Mouse (Mus musculus): ENCODE data around the gene Eef2. TPM values are rescaled to one million over a fixed set of nuclear protein-coding genes. Genes with fewer than 3 reads are reported as not detected.
"Not testable (repeated sequence)": the region's sequence is repeated elsewhere in the genome, so short reads cannot be mapped to it uniquely, and the experiment has no call there.

Eef2 gene
- polyA plus RNA-seq, 1 experiment from 2014 or later: 532 TPM

DNA sequence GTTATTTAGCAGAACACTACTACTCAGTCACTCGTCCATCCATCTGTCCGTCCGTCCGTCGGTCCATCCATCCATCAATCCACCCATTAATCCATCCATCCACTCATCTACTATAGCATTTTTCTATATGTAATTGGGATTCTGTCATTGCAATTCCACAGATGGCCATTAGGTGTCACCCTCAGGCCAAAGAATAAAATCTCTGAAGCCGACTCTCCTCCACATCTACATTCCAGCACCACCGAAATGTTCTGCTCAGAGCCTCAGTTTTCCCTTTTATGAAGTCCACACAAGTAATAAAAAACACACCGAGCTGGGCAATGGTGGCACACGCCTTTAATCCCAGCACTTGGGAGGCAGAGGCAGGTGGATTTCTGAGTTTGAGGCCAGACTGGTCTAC is 21.8 kb downstream of the Eef2 start:
- Histone ChIP-seq H3K27me3 (peaks cover 27% of the 10 kb centered on the region), H3K27ac (replicated peaks) (no peak overlapping the region)

DNA sequence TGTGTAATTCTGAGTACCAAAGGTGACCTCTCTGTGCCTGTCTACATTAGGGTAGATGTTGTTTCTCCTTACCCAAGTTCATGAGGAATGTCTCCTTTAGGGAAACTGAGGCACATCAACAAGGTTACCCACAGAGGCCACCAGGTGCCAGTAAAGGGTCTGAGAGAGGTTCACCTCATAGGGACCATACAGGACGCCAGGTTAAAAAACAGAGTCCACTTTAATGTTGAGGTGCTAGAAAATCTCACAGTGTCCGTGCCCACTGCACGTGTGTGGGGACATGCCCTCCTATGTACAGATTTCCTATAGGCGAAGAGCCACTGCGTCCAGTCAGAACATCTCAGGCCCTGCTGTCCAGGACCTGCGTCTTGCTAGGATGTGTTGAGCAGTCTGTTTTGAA is 22.6 kb downstream of the Eef2 start:
- no peak for ATAC-seq (ENCODE audit: low FRiP score, low read depth)
- H3K27ac ChIP-seq (replicated peaks): no peak overlapping the region
- no peak overlapping the region for H3K9ac ChIP-seq
- no peak overlapping the region for H3K4me2 ChIP-seq
- no peaks in the 10 kb centered on the region for H3K36me3 ChIP-seq
- 88% methylated on average over 6 of the region's 6 CpGs for WGBS
- peaks cover 8% of the 10 kb centered on the region for H3K4me1 ChIP-seq (replicated peaks)
- H3K4me3 ChIP-seq: no peak overlapping the region
- peaks cover 27% of the 10 kb centered on the region for H3K27me3 ChIP-seq
- no peaks in the 10 kb centered on the region for H3K9me3 ChIP-seq

More for the DNA sequence above, 21.8 kb downstream of the Eef2 start:
- no peak for ATAC-seq (ENCODE audit: low FRiP score, low read depth)
- Histone ChIP-seq H3K4me3 (no peak overlapping the region), H3K9ac (no peak overlapping the region), H3K4me2 (no peak overlapping the region), H3K4me1 (replicated peaks) (peaks cover 13% of the 10 kb centered on the region), H3K9me3 (no peaks in the 10 kb centered on the region), H3K36me3 (no peaks in the 10 kb centered on the region)
- 5% methylated on average over 9 of the region's 9 CpGs for WGBS

DNA sequence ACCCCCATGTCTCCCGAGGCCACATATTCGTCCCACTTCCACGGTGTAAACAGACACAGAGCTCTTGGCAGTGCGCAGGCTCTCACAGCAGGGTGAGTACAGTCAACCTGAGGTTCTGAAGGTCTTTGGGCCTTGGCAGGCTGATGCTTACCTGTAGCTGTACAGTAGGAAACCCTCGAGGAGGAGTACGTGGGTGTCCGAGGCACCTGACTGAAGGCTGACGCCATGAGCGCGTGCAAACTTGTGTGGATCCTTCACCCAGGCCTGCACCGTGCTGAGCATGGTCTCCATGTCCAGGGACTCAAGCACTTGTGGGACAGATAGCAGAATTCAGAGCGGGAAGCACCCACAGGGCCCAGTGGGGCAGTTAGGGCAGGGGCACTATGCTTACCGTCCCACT is 23.7 kb downstream of the Eef2 start:
- no peak overlapping the region for H3K9ac ChIP-seq
- ATAC-seq (ENCODE audit: low FRiP score, low read depth): no peak
- H3K4me1 ChIP-seq (replicated peaks): no peaks in the 10 kb centered on the region
- H3K4me3 ChIP-seq: no peak overlapping the region
- 89% methylated on average over 13 of the region's 13 CpGs for WGBS
- no peaks in the 10 kb centered on the region for H3K9me3 ChIP-seq
- H3K27ac ChIP-seq (replicated peaks): no peak overlapping the region
- H3K36me3 ChIP-seq: 0 out of 2 replicates have a peak, but pooled peaks cover 2% of the 10 kb centered on the region
- H3K27me3 ChIP-seq: peaks cover 21% of the 10 kb centered on the region
- no peak overlapping the region for H3K4me2 ChIP-seq

DNA sequence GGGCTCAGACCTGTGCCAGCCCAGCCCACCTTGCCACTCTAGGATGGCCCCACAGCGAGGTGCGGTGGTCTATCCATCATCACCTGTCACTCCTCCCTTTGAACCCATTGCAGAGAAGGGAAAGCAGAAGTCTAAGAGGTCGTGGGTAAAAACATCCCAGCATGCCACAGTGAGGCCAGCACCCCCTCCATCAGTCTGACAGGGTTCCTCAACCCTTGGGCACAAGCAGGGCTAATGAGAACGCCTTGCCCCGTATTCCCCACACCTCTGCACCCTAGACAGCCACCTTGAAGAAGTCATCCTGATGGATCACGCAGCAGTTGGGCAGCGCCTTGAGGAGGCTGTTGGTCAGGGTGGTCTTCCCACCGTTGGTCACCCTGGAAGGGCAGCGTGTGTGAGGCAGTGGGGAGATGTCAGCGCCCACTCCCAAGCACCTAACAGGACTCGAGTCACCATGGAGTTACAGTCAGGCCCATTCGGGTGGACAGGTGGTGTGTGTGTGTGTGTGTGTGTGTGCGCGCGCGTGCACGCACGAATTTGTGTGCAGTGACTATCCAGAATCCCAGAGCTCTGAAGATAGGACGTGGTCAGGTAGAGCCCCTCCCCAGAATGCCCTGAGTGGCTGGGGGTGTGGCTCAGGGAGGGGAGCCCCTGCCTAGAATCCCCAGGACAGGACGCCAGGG is 24.3 kb downstream of the Eef2 start:
- H3K4me2 ChIP-seq: no peak overlapping the region
- H3K4me3 ChIP-seq: no peak overlapping the region
- no peak overlapping the region for H3K27ac ChIP-seq (replicated peaks)
- H3K27me3 ChIP-seq: peaks cover 15% of the 10 kb centered on the region
- no peaks in the 10 kb centered on the region for H3K4me1 ChIP-seq (replicated peaks)
- peaks cover 6% of the 10 kb centered on the region for H3K36me3 ChIP-seq
- no peak overlapping the region for H3K9ac ChIP-seq
- 80% methylated on average over 20 of the region's 20 CpGs for WGBS
- no peak for ATAC-seq (ENCODE audit: low FRiP score, low read depth)
- no peaks in the 10 kb centered on the region for H3K9me3 ChIP-seq

DNA sequence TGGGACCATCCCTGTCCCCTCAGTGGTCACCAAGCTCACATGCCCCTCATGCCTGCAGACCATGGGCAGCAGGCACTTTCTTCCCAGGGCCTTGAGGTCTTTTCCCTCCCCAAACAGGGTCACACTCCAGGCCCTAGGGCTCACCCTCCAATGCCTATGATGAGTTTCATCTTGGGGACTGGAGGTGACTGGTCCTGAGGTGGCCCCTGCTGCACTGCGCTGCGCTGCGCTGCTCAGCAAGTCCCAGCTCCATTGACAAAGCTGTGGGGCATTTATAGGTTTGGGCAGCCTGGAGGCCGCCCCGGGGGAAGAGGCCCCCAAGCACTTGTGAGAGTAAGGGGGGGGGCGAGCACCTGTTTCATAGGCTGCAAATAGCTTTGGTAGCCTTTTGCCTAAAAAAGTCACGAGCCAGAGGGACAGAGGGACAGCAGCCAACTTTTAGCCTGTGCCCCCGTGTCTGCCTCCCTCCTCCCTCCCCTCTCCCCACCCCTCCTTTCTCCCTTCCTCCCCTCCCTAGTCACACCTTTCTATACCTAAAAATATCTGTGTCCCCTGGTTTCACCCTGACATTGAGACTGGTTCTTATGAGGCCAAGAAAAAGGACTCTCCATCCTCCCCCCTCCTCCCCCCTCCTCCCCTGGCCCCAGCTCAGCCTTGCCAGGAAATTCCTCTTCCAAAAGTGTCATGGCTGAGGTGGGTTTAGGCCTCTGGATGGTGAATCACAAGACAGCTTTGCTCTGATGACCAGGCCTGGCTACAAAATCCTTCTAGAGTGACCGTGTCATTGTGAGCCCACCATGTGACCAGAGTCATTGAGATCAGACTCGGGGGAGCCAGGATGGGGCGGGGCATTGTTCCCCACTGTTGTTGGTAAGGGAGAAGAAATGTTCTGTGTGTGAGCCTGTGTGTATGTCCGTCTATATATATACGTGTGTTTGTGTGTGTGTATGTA is 25.7 kb downstream of the Eef2 start, which contains the start of gene Nmrk2:
TSS of gene Nmrk2 (minus strand) at position 245 of the 952 bp plus-strand sequence.
- Histone ChIP-seq H3K9me3 (no peaks in the 10 kb centered on the region), H3K4me2 (no peak within 1 kb of the TSS), H3K36me3 (peaks cover 18% of the 10 kb centered on the region), H3K4me3 (no peak within 1 kb of the TSS), H3K27me3 (peaks cover 6% of the 10 kb centered on the region; the same call in 1 of the 2 replicates), H3K27ac (replicated peaks) (no peak within 1 kb of the TSS), H3K4me1 (replicated peaks) (no peaks in the 10 kb centered on the region), H3K9ac (no peak within 1 kb of the TSS)
- ATAC-seq (ENCODE audit: low FRiP score, low read depth): no peak
- 58% methylated on average over 13 of the region's 13 CpGs for WGBS

DNA sequence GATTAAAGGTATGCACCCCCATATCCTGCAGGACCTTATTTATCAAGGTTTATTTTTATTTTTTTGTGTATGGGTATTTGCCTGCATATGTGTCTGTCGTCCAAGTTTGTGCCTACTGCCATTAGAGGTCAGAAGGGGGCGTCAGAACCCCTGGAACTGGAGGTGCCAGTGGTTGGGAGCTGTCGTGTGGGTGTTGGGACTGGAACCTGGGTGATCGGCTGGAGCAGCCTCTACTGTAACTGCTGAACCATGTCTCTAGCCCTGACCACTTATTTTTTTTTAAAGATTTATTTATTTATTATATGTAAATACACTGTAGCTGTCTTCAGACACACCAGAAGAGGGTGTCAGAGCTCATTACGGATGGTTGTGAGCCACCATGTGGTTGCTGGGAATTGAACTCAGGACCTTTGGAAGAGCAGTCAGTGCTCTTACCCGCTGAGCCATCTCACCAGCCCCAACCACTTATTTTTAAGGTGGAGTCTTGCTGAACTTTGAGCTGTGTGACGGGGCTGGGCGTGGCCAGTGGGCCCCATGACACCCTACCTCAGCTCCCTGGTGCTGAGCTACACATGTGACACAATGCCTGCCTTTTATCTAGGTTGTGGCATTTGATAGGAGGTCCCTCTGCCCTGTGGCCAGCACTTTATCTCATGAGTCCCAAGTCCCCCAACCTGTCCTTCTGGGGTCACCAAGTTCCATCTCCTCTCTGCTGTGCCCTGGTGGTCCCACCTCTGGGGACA is 26.7 kb downstream of the Eef2 start:
- no peaks in the 10 kb centered on the region for H3K4me1 ChIP-seq (replicated peaks)
- no peaks in the 10 kb centered on the region for H3K27me3 ChIP-seq
- H3K9ac ChIP-seq: no peak overlapping the region
- H3K27ac ChIP-seq (replicated peaks): no peak overlapping the region
- no peak overlapping the region for H3K4me2 ChIP-seq
- WGBS: 67% methylated on average over 8 of the region's 8 CpGs
- peaks cover 26% of the 10 kb centered on the region for H3K36me3 ChIP-seq
- ATAC-seq (ENCODE audit: low FRiP score, low read depth): peak; percentile 28; the same call in 1 of the 2 replicates
- H3K4me3 ChIP-seq: no peak overlapping the region
- no peaks in the 10 kb centered on the region for H3K9me3 ChIP-seq

DNA sequence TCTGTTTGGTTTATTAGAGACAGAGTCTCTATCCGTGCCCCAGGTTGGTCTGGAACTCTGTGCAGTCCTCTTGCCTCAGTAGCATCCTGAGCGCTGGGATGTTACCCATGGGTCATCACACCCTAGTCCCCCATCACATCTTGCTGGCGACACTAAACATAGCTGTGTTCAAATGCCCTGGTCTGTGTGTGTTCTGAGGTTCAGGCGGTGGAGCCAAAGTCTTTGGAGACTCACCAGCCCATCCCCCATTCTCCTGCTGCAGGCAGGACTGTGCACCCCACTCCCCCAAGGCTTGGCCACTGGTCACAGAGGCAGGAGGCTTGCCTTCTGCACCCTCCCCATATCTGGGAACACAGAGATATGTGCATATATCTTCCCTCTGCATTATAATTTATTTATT is 27.7 kb downstream of the Eef2 start:
- ATAC-seq (ENCODE audit: low FRiP score, low read depth): peak; percentile 20; the same call in 1 of the 2 replicates
- H3K27me3 ChIP-seq: no peaks in the 10 kb centered on the region
- no peaks in the 10 kb centered on the region for H3K9me3 ChIP-seq
- H3K4me2 ChIP-seq: no peak overlapping the region
- H3K36me3 ChIP-seq: peaks cover 34% of the 10 kb centered on the region
- 69% methylated on average over 4 of the region's 4 CpGs for WGBS
- H3K9ac ChIP-seq: no peak overlapping the region
- H3K27ac ChIP-seq (replicated peaks): no peak overlapping the region; the same call in 1 of the 2 replicates
- no peak overlapping the region for H3K4me3 ChIP-seq
- H3K4me1 ChIP-seq (replicated peaks): no peaks in the 10 kb centered on the region

DNA sequence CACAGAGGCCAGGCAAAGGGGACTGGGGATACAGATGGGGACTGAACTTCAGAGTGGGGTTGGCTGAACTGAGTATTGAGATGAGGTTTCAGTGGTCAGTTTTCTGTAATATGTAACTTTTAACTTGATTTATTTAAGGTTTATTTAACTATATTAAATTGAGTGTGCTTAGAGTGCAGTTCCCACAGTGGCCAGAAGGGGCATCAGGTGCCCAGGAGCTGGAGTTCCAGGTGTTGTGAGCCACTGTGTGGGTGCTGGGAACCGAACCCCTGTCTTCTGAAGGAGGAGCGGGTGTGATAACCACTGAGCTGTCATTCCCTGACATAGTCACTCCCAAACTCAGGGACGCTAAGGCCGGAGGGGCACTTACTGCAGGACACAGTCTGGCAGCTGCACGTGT is 33.7 kb downstream of the Eef2 start:
- Histone ChIP-seq H3K4me3 (no peak overlapping the region), H3K9ac (no peak overlapping the region), H3K36me3 (peaks cover 91% of the 10 kb centered on the region), H3K27ac (replicated peaks) (no peak overlapping the region), H3K4me2 (no peak overlapping the region), H3K9me3 (no peaks in the 10 kb centered on the region), H3K4me1 (replicated peaks) (no peaks in the 10 kb centered on the region), H3K27me3 (no peaks in the 10 kb centered on the region)
- 97% methylated on average over 5 of the region's 5 CpGs for WGBS
- no peak for ATAC-seq (ENCODE audit: low FRiP score, low read depth)

DNA sequence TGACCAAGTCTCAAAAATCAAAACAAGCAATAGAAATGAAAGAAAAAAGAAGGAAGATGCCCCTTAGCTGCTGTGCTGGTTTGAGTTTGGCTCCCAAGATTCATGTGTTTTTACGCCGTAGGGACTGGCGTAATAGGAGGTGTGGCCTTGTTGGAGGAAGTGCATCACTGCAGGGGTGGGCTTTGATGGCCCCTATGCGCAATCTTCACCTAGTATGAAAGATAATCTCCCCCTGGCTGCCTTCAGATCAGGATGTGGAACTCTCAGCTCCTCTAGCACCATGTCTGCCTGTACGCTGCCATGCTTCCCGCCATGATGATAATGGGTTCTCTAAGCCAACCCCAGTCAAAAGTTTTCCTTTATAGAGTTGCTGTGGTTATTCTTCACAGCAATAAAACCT is 39.8 kb downstream of the Eef2 start:
- ATAC-seq (ENCODE audit: low FRiP score, low read depth): no peak
- no peaks in the 10 kb centered on the region for H3K4me1 ChIP-seq (replicated peaks)

DNA sequence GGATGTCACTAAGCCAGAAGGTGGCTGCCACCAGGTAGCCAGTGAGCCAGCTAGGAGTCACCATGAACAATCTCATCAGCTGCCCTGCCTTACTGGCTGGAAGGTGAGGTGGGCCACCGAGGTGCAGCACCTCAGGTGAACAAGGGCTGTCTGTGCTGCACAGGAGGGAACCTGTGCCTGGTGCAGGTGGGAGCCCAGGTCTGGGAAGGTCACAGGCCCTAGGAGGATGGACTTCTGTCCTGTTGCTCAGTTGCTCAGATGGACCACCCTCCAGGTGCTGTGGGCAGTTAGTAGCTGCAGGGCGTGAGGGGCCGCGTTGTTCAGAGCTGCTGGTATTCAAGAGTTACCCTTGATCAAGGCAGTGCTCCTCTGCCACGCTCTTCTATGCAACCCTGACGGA is 40.4 kb downstream of the Eef2 start:
- Histone ChIP-seq H3K27ac (replicated peaks) (no peak overlapping the region), H3K4me1 (replicated peaks) (no peaks in the 10 kb centered on the region), H3K4me3 (no peak overlapping the region), H3K9ac (no peak overlapping the region), H3K9me3 (no peaks in the 10 kb centered on the region), H3K36me3 (peaks cover 85% of the 10 kb centered on the region), H3K4me2 (no peak overlapping the region), H3K27me3 (no peaks in the 10 kb centered on the region)
- WGBS: 87% methylated on average over 6 of the region's 6 CpGs
- ATAC-seq (ENCODE audit: low FRiP score, low read depth): no peak

More for the DNA sequence above, 39.8 kb downstream of the Eef2 start:
- H3K9me3 ChIP-seq: no peaks in the 10 kb centered on the region
- no peak overlapping the region for H3K27ac ChIP-seq (replicated peaks)
- H3K36me3 ChIP-seq: peaks cover 86% of the 10 kb centered on the region
- 92% methylated on average over 6 of the region's 6 CpGs for WGBS
- no peak overlapping the region for H3K4me2 ChIP-seq
- H3K4me3 ChIP-seq: no peak overlapping the region
- no peak overlapping the region for H3K9ac ChIP-seq
- no peaks in the 10 kb centered on the region for H3K27me3 ChIP-seq

DNA sequence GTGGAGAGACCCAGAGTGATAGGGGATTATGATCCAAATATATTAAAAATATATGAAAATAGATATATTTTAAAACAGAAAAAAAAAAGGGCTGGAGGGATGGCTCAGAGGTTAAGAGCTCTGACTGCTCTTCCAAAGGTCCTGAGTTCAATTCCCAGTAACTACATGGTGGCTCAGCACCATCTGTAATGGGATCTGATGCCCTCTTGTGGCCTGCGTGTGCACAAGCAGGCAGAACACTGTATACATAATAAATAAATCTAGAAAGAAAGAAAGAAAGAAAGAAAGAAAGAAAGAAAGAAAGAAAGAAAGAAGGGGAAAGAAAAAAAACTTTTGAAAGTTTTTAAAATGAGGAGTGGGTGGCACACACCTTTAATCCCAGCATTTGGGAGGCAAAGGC is 40.8 kb downstream of the Eef2 start:
- WGBS: 24% methylated on average over 1 of the region's 1 CpGs
- not testable (repeated sequence) for H3K4me1 ChIP-seq (replicated peaks); H3K4me2 ChIP-seq; H3K4me3 ChIP-seq; ATAC-seq (ENCODE audit: low FRiP score, low read depth); H3K27ac ChIP-seq (replicated peaks); H3K27me3 ChIP-seq; H3K9ac ChIP-seq; H3K9me3 ChIP-seq
- H3K36me3 ChIP-seq: peaks cover 85% of the 10 kb centered on the region

All from hindbrain, embryonic 15.5 days (tissue).